ENCODE assay signal across 11 mouse cellular contexts in genomic region chr1:155060261-155060660, GRCm38 (mm10). TPM values are rescaled to one million over a fixed set of nuclear protein-coding genes. Genes with fewer than 3 reads are reported as not detected.
DNase-seq lines count a peak whose midpoint lies in the region; ATAC-seq and TF ChIP-seq lines count a peak whose summit lies in the region.
"Had no signal": no experiment of that assay in that cellular context is flagged by ENCODE, and none has a peak within 500 bp of the region (broad histone marks: within the 10 kb centered on the region; RNA-seq: fewer than 3 reads in every experiment).

No protein-coding gene starts in this region.

- no peak overlapping the region for H3K4me2 ChIP-seq in midbrain, embryonic 14.5 days (ENCODE audit: low read length)
- H3K4me2 ChIP-seq in midbrain, embryonic 15.5 days = no peak overlapping the region
- H3K4me2 ChIP-seq in heart, postnatal 0 days (ENCODE audit: low read depth, low read length) = no peak overlapping the region
- H3K4me2 ChIP-seq in midbrain, postnatal 0 days (ENCODE audit: low read depth, low read length, poor library complexity, severe bottlenecking) = no peak overlapping the region

- H3K4me3 ChIP-seq in heart, embryonic 10.5 days = no peak overlapping the region
- no peak overlapping the region for H3K4me3 ChIP-seq in midbrain, embryonic 14.5 days (replicated peaks; ENCODE audit: low read depth, low read length)
- H3K4me3 ChIP-seq in midbrain, embryonic 15.5 days = no peak overlapping the region
- H3K4me3 ChIP-seq in heart, postnatal 0 days (ENCODE audit: low read depth, low read length) = no peak overlapping the region
- H3K4me3 ChIP-seq in midbrain, postnatal 0 days (ENCODE audit: low read depth, low read length) = no peak overlapping the region

- H3K9me3 ChIP-seq in heart, embryonic 10.5 days = no peaks in the 10 kb centered on the region
- no peaks in the 10 kb centered on the region for H3K9me3 ChIP-seq in midbrain, embryonic 14.5 days (ENCODE audit: control insufficient read depth, low read length)
- no peaks in the 10 kb centered on the region for H3K9me3 ChIP-seq in midbrain, embryonic 15.5 days
- no peaks in the 10 kb centered on the region for H3K9me3 ChIP-seq in heart, postnatal 0 days (replicated peaks; ENCODE audit: control insufficient read depth, low read length)
- H3K9me3 ChIP-seq in midbrain, postnatal 0 days (ENCODE audit: low read length) = no peaks in the 10 kb centered on the region
- H3K9me3 ChIP-seq: G1E had no signal

- H3K9ac ChIP-seq in midbrain, embryonic 14.5 days (replicated peaks; ENCODE audit: low read length) = no peak overlapping the region
- no peak overlapping the region for H3K9ac ChIP-seq in midbrain, embryonic 15.5 days
- no peak overlapping the region for H3K9ac ChIP-seq in heart, postnatal 0 days (replicated peaks; ENCODE audit: low read depth, low read length)
- no peak overlapping the region for H3K9ac ChIP-seq in midbrain, postnatal 0 days (replicated peaks; ENCODE audit: low read length, poor library complexity, severe bottlenecking)

- no peak for DNase-seq in heart, embryonic 10.5 days (ENCODE audit: low spot score)
- DNase-seq in heart, postnatal 25 days (ENCODE audit: low spot score) = no peak
- DNase-seq in midbrain, embryonic 14.5 days = peak; percentile 23
- DNase-seq in heart, postnatal 0 days (ENCODE audit: low spot score) = no peak
- DNase-seq in midbrain, postnatal 0 days (ENCODE audit: low spot score) = peak; percentile 57
- DNase-seq in spleen, postnatal 10 days (ENCODE audit: low spot score in 2 of 2) = no peak
- no peak for DNase-seq in lung, postnatal 14 days
- DNase-seq: adrenal gland, adult 2 months; gastrocnemius, postnatal 36 days had no signal

- H3K36me3 ChIP-seq in heart, embryonic 10.5 days = no peaks in the 10 kb centered on the region
- H3K36me3 ChIP-seq in midbrain, embryonic 14.5 days (ENCODE audit: control insufficient read depth, insufficient read depth, low read length) = no peaks in the 10 kb centered on the region
- H3K36me3 ChIP-seq in midbrain, embryonic 15.5 days (replicated peaks) = no peaks in the 10 kb centered on the region
- no peaks in the 10 kb centered on the region for H3K36me3 ChIP-seq in heart, postnatal 0 days (replicated peaks; ENCODE audit: control insufficient read depth, insufficient read depth, low read length)
- H3K36me3 ChIP-seq in midbrain, postnatal 0 days (ENCODE audit: insufficient read depth, low read length) = no peaks in the 10 kb centered on the region
- H3K36me3 ChIP-seq: G1E had no signal

- TF ChIP-seq CTCF in heart, postnatal 0 days (IDR thresholded peaks at IDR 0.05; ENCODE audit: low read depth) = no peak
- no peak for TF ChIP-seq CTCF in midbrain, postnatal 0 days (IDR thresholded peaks at IDR 0.05)

- WGBS in heart, embryonic 10.5 days = 66% methylated on average over 5 of the region's 5 CpGs
- 63% methylated on average over 5 of the region's 5 CpGs for WGBS in midbrain, embryonic 14.5 days
- 56% methylated on average over 5 of the region's 5 CpGs for WGBS in midbrain, embryonic 15.5 days
- WGBS in heart, postnatal 0 days = 52% methylated on average over 5 of the region's 5 CpGs
- WGBS in midbrain, postnatal 0 days = 59% methylated on average over 5 of the region's 5 CpGs

- TF ChIP-seq EP300 in heart, postnatal 0 days (IDR thresholded peaks at IDR 0.05; ENCODE audit: low read depth) = no peak

- intact Hi-C loops in heart, postnatal 25 days (cut with DNase I) = no loop called here

- H3K27me3 ChIP-seq in heart, embryonic 10.5 days (ENCODE audit: insufficient read depth, poor library complexity, severe bottlenecking) = peaks cover 4% of the 10 kb centered on the region; the same call in 1 of the 2 replicates
- no peaks in the 10 kb centered on the region for H3K27me3 ChIP-seq in midbrain, embryonic 14.5 days (ENCODE audit: control insufficient read depth, insufficient read depth, low read length)
- no peaks in the 10 kb centered on the region for H3K27me3 ChIP-seq in midbrain, embryonic 15.5 days (replicated peaks)
- H3K27me3 ChIP-seq in heart, postnatal 0 days (ENCODE audit: control insufficient read depth, insufficient read depth, low read length) = no peaks in the 10 kb centered on the region
- H3K27me3 ChIP-seq in midbrain, postnatal 0 days (ENCODE audit: insufficient read depth, low read length) = no peaks in the 10 kb centered on the region

- ATAC-seq in midbrain, embryonic 14.5 days (ENCODE audit: low FRiP score, low TSS enrichment) = no peak
- no peak for ATAC-seq in midbrain, embryonic 15.5 days (replicated peaks)
- no peak for ATAC-seq in heart, postnatal 0 days (ENCODE audit: insufficient read depth, low read depth)
- no peak for ATAC-seq in midbrain, postnatal 0 days (ENCODE audit: low FRiP score)

- peak overlapping the region; percentile 86 for H3K27ac ChIP-seq in heart, embryonic 10.5 days
- no peak overlapping the region for H3K27ac ChIP-seq in midbrain, embryonic 14.5 days (replicated peaks; ENCODE audit: low read depth, low read length)
- no peak overlapping the region for H3K27ac ChIP-seq in midbrain, embryonic 15.5 days
- peak overlapping the region; percentile 75 for H3K27ac ChIP-seq in heart, postnatal 0 days (ENCODE audit: low read depth)
- H3K27ac ChIP-seq in midbrain, postnatal 0 days (ENCODE audit: low read depth, low read length) = no peak overlapping the region

- peaks cover 66% of the 10 kb centered on the region for H3K4me1 ChIP-seq in heart, embryonic 10.5 days
- 0 out of 2 replicates have a peak, but pooled peaks cover 3% of the 10 kb centered on the region for H3K4me1 ChIP-seq in midbrain, embryonic 14.5 days (ENCODE audit: control insufficient read depth, insufficient read depth, low read length)
- H3K4me1 ChIP-seq in midbrain, embryonic 15.5 days = 0 out of 2 replicates have a peak, but pooled peaks cover 6% of the 10 kb centered on the region
- H3K4me1 ChIP-seq in heart, postnatal 0 days (ENCODE audit: control insufficient read depth, insufficient read depth) = peaks cover 29% of the 10 kb centered on the region
- 0 out of 2 replicates have a peak, but pooled peaks cover 4% of the 10 kb centered on the region for H3K4me1 ChIP-seq in midbrain, postnatal 0 days (ENCODE audit: insufficient read depth, low read length)

RNA-seq across cellular contexts. Expression of gene Ier5, which starts 39.2 kb away (rescaled TPM):
- 3.4 and 8.6 TPM in 2 replicates for polyA plus RNA-seq in heart, embryonic 10.5 days (2016; fragmentation: Nextera tagmentation; extraction: Ambion mirVana)
- total RNA-seq in heart, postnatal 25 days (2021) = 10 to 100 TPM; 12.7 to 16.5 TPM
- 13.4 TPM in 2 replicates for polyA plus RNA-seq in midbrain, embryonic 14.5 days (2014; fragmentation: Nextera tagmentation; extraction: Ambion mirVana)
- 7.2 and 9.4 TPM in 2 replicates for polyA plus RNA-seq in midbrain, embryonic 15.5 days (2015; fragmentation: Nextera tagmentation; extraction: Ambion mirVana)
- 50.4 and 56.2 TPM in 2 replicates for total RNA-seq in heart, postnatal 0 days (2014; rRNA removed; ENCODE audit: low replicate concordance)
- polyA plus RNA-seq in heart, postnatal 0 days (2015; fragmentation: Nextera tagmentation; extraction: Ambion mirVana) = 3.1 and 3.9 TPM in 2 replicates
- total RNA-seq in midbrain, postnatal 0 days (2014; rRNA removed) = 30.1 and 44.2 TPM in 2 replicates
- polyA plus RNA-seq in midbrain, postnatal 0 days (2015; fragmentation: Nextera tagmentation; extraction: Ambion mirVana) = 3.9 and 4.0 TPM in 2 replicates

Comparison
In these comparisons a context has a peak if more than half of its experiments do, and no peak if none do; other contexts are left out.
1. DNase-seq: peak in midbrain, embryonic 14.5 days (single experiment) and midbrain, postnatal 0 days (single experiment); none in heart, embryonic 10.5 days (single experiment), heart, postnatal 25 days (single experiment), heart, postnatal 0 days (single experiment), spleen, postnatal 10 days (0 of 2) and lung, postnatal 14 days (single experiment).
2. H3K27ac ChIP-seq: peak in heart, embryonic 10.5 days (single experiment) and heart, postnatal 0 days (single experiment); none in midbrain, embryonic 14.5 days (single experiment), midbrain, embryonic 15.5 days (single experiment) and midbrain, postnatal 0 days (single experiment).